In the genomic region with DNA sequence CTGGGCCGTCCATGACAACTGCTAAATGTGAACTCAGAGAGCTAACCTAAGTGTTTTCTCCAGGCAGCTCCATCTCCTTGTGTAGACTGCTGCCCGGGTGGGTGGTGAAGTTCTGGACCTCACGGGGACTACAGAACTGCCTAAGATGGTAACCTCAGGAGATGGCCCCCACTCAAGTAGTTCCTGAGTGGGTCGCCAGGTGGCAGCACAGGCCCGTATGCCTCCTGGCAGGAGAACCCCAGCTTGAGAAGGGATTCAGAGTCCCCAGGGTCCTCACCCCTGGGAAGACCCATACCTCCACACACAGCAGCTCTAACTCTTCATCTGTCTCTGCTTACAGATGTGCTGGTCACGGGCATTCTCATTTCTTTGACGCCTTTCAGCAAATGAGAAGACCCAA, we compare ENCODE assay signal across 8 mouse cellular contexts. TPM values are rescaled to one million over a fixed set of nuclear protein-coding genes. Genes with fewer than 3 reads are reported as not detected.
DNase-seq lines count a peak whose midpoint lies in the region; ATAC-seq and TF ChIP-seq lines count a peak whose summit lies in the region.

No protein-coding gene starts in this region.

- no peak overlapping the region for H3K27ac ChIP-seq in lung, embryonic 14.5 days (ENCODE audit: low read depth)

- DNase-seq in A20 (ENCODE audit: low read depth, low spot score), result peak; percentile 85
- peak; percentile 74 for DNase-seq in c-Kit-positive CD71-negative TER-119-negative erythroid progenitor cells, embryonic 14.5 days (ENCODE audit: low read depth)
- DNase-seq in gastrocnemius, adult 18-20 months (ENCODE audit: low spot score), result peak; percentile 78
- peak; percentile 83 to 90 for DNase-seq in kidney, postnatal 25 days
- DNase-seq in lung, embryonic 14.5 days, result peak; percentile 88
- peak; percentile 60 for DNase-seq in right cerebral cortex, postnatal 25 days
- DNase-seq in yolk sac, embryonic 10.5 days (ENCODE audit: low spot score), result peak; percentile 27

- no peaks in the 10 kb centered on the region for H3K9me3 ChIP-seq in E14TG2a.4 (ENCODE audit: low read length)
- H3K9me3 ChIP-seq in lung, embryonic 14.5 days (ENCODE audit: low read depth, low read length), result no peaks in the 10 kb centered on the region

- TF ChIP-seq CTCF in E14TG2a.4 (conservative IDR thresholded peaks at IDR 0.05; ENCODE audit: low read length), result peak; percentile 85
- peak; percentile 89 for TF ChIP-seq CTCF in lung, embryonic 14.5 days (IDR thresholded peaks at IDR 0.05; ENCODE audit: low read depth)

- H3K27me3 ChIP-seq in E14TG2a.4 (ENCODE audit: insufficient read depth, low read length), result no peaks in the 10 kb centered on the region
- H3K27me3 ChIP-seq in lung, embryonic 14.5 days (ENCODE audit: insufficient read depth, low read length), result no peaks in the 10 kb centered on the region

- H3K4me1 ChIP-seq in E14TG2a.4 (replicated peaks; ENCODE audit: low read depth, low read length), result peaks cover 51% of the 10 kb centered on the region
- H3K4me1 ChIP-seq in lung, embryonic 14.5 days (ENCODE audit: insufficient read depth), result peaks cover 6% of the 10 kb centered on the region; the same call in 1 of the 2 replicates

- no peak for ATAC-seq in lung, embryonic 14.5 days (ENCODE audit: insufficient read depth)

- peaks cover 14% of the 10 kb centered on the region for H3K36me3 ChIP-seq in E14TG2a.4 (ENCODE audit: insufficient read depth, low read length)
- no peaks in the 10 kb centered on the region for H3K36me3 ChIP-seq in lung, embryonic 14.5 days (ENCODE audit: insufficient read depth)

- H3K4me3 ChIP-seq in E14TG2a.4 (replicated peaks; ENCODE audit: low read length), result no peak overlapping the region
- H3K4me3 ChIP-seq in lung, embryonic 14.5 days (ENCODE audit: low read depth, low read length), result no peak overlapping the region

- no peak overlapping the region for H3K4me2 ChIP-seq in lung, embryonic 14.5 days

- WGBS in lung, embryonic 14.5 days, result 13% methylated on average over 7 of the region's 7 CpGs

- H3K9ac ChIP-seq in lung, embryonic 14.5 days, result no peak overlapping the region

RNA-seq across cellular contexts. Expression of gene Grpel1, which starts 2.0 kb away (rescaled TPM):
- total RNA-seq in gastrocnemius, adult 18-20 months (2021), result 10 to 100 TPM; 33.0 to 35.1 TPM
- 53.1 and 53.2 TPM in 2 replicates for polyA plus RNA-seq in lung, embryonic 14.5 days (2014; fragmentation: Nextera tagmentation; extraction: Ambion mirVana)

RNA-seq across cellular contexts. Expression of gene Tada2b, which starts 21.3 kb away (rescaled TPM):
- total RNA-seq in gastrocnemius, adult 18-20 months (2021), result 10 to 100 TPM; 15.4 to 17.4 TPM
- 2.7 and 3.5 TPM in 2 replicates for polyA plus RNA-seq in lung, embryonic 14.5 days (2014; fragmentation: Nextera tagmentation; extraction: Ambion mirVana)

RNA-seq across cellular contexts. Expression of gene Ccdc96, which starts 21.6 kb away (rescaled TPM):
- under 1 TPM in 1 of 2 experiments, not detected in 1; 0.07 TPM for total RNA-seq in gastrocnemius, adult 18-20 months (2021)
- polyA plus RNA-seq in lung, embryonic 14.5 days (2014; fragmentation: Nextera tagmentation; extraction: Ambion mirVana), result 0.28 and 0.54 TPM in 2 replicates

Comparison
In these comparisons a context has a peak if more than half of its experiments do, and no peak if none do; other contexts are left out.
1. DNase-seq: peak in every context shown above with its lines; median percentile 88 in lung, embryonic 14.5 days; 86 in kidney, postnatal 25 days; 85 in A20; 78 in gastrocnemius, adult 18-20 months; 74 in c-Kit-positive CD71-negative TER-119-negative erythroid progenitor cells, embryonic 14.5 days; 60 in right cerebral cortex, postnatal 25 days; 27 in yolk sac, embryonic 10.5 days.